14 mouse cellular contexts compared by ENCODE assay signal in genomic region chr7:67110551-67111159, GRCm38 (mm10).
A peak's percentile ranks its signal among the peaks of the same experiment; 100 is the strongest.
DNase-seq lines count a peak whose midpoint lies in the region; ATAC-seq and TF ChIP-seq lines count a peak whose summit lies in the region.
"Had no signal": no experiment of that assay in that cellular context is flagged by ENCODE, and none has a peak within 500 bp of the region (broad histone marks: within the 10 kb centered on the region; RNA-seq: fewer than 3 reads in every experiment).

No protein-coding gene starts in this region.

- WGBS in forebrain, embryonic 14.5 days, result 61% methylated on average over 12 of the region's 12 CpGs
- 71% methylated on average over 12 of the region's 12 CpGs for WGBS in kidney, embryonic 15.5 days
- WGBS in midbrain, postnatal 0 days, result 65% methylated on average over 12 of the region's 12 CpGs
- WGBS in lung, adult 2 months, result 84% methylated on average over 12 of the region's 12 CpGs
- WGBS in lung, postnatal 0 days, result 86% methylated on average over 12 of the region's 12 CpGs

- ATAC-seq in forebrain, embryonic 14.5 days, result peak; percentile 88
- ATAC-seq in kidney, embryonic 15.5 days (replicated peaks; ENCODE audit: low FRiP score), result 0 out of 2 replicates have a peak, but pooled peaks have one; percentile 29
- ATAC-seq in midbrain, postnatal 0 days (ENCODE audit: low FRiP score), result no peak
- no peak for ATAC-seq in lung, postnatal 0 days
- ATAC-seq: inflammation-experienced regulatory T-cells, adult 6 months had no signal

- no peak for TF ChIP-seq EP300 in lung, postnatal 0 days (IDR thresholded peaks at IDR 0.05)

- H3K4me2 ChIP-seq in forebrain, embryonic 14.5 days (ENCODE audit: low read length), result no peak overlapping the region
- no peak overlapping the region for H3K4me2 ChIP-seq in kidney, embryonic 15.5 days
- no peak overlapping the region for H3K4me2 ChIP-seq in midbrain, postnatal 0 days (ENCODE audit: low read depth, low read length, poor library complexity, severe bottlenecking)
- H3K4me2 ChIP-seq in lung, postnatal 0 days (replicated peaks; ENCODE audit: low read depth, low read length), result no peak overlapping the region
- H3K4me2 ChIP-seq: liver, embryonic 13.5 days had no signal

- H3K27ac ChIP-seq in forebrain, embryonic 14.5 days (ENCODE audit: low read depth, low read length), result peak overlapping the region; percentile 49; the same call in 1 of the 2 replicates
- no peak overlapping the region for H3K27ac ChIP-seq in kidney, embryonic 15.5 days
- no peak overlapping the region for H3K27ac ChIP-seq in midbrain, postnatal 0 days (ENCODE audit: low read depth, low read length)
- no peak overlapping the region for H3K27ac ChIP-seq in lung, postnatal 0 days (ENCODE audit: low read length)
- H3K27ac ChIP-seq: liver, embryonic 13.5 days had no signal

- no peak for TF ChIP-seq CTCF in midbrain, postnatal 0 days (IDR thresholded peaks at IDR 0.05)
- no peak for TF ChIP-seq CTCF in lung, adult 2 months (IDR thresholded peaks at IDR 0.05; ENCODE audit: insufficient read depth, low read length)
- TF ChIP-seq CTCF in lung, postnatal 0 days (IDR thresholded peaks at IDR 0.05), result no peak

- H3K27me3 ChIP-seq in forebrain, embryonic 14.5 days (replicated peaks; ENCODE audit: control insufficient read depth, insufficient read depth, low read length), result no peaks in the 10 kb centered on the region
- H3K27me3 ChIP-seq in kidney, embryonic 15.5 days, result no peaks in the 10 kb centered on the region
- no peaks in the 10 kb centered on the region for H3K27me3 ChIP-seq in midbrain, postnatal 0 days (ENCODE audit: insufficient read depth, low read length)
- H3K27me3 ChIP-seq in lung, postnatal 0 days (replicated peaks; ENCODE audit: insufficient read depth, low read length), result no peaks in the 10 kb centered on the region
- H3K27me3 ChIP-seq: liver, embryonic 13.5 days had no signal

- no peak overlapping the region for H3K4me3 ChIP-seq in forebrain, embryonic 14.5 days (ENCODE audit: low read depth, low read length)
- no peak overlapping the region for H3K4me3 ChIP-seq in kidney, embryonic 15.5 days (replicated peaks)
- H3K4me3 ChIP-seq in midbrain, postnatal 0 days (ENCODE audit: low read depth, low read length), result no peak overlapping the region
- no peak overlapping the region for H3K4me3 ChIP-seq in lung, adult 2 months (replicated peaks; ENCODE audit: extremely low read depth, low read depth, low read length)
- H3K4me3 ChIP-seq in lung, postnatal 0 days (ENCODE audit: low read depth, low read length), result no peak overlapping the region
- H3K4me3 ChIP-seq: liver, embryonic 13.5 days had no signal

- H3K36me3 ChIP-seq in forebrain, embryonic 14.5 days (ENCODE audit: control insufficient read depth, insufficient read depth, low read length), result no peaks in the 10 kb centered on the region
- H3K36me3 ChIP-seq in kidney, embryonic 15.5 days, result no peaks in the 10 kb centered on the region
- no peaks in the 10 kb centered on the region for H3K36me3 ChIP-seq in midbrain, postnatal 0 days (ENCODE audit: insufficient read depth, low read length)
- H3K36me3 ChIP-seq in lung, postnatal 0 days (ENCODE audit: insufficient read depth, low read length), result no peaks in the 10 kb centered on the region
- H3K36me3 ChIP-seq: liver, embryonic 13.5 days had no signal

- DNase-seq in kidney, adult 9 months, result peak; percentile 4
- DNase-seq in kidney, postnatal 36 days, result no peak
- peak; percentile 72 for DNase-seq in forebrain, embryonic 14.5 days (ENCODE audit: low spot score)
- DNase-seq in midbrain, postnatal 0 days (ENCODE audit: low spot score), result peak; percentile 27
- no peak for DNase-seq in heart, postnatal 36 days
- DNase-seq in lung, adult 2 months, result no peak
- DNase-seq in lung, postnatal 0 days (ENCODE audit: low spot score), result no peak
- DNase-seq: adrenal gland, postnatal 36 days; cerebellum, adult 11-12 months; layer of hippocampus, adult 9-11 months; liver, embryonic 13.5 days; thymus, postnatal 14 days had no signal

- H3K9me3 ChIP-seq in forebrain, embryonic 14.5 days (replicated peaks; ENCODE audit: control insufficient read depth, low read length), result no peaks in the 10 kb centered on the region
- H3K9me3 ChIP-seq in kidney, embryonic 15.5 days (replicated peaks), result no peaks in the 10 kb centered on the region
- H3K9me3 ChIP-seq in midbrain, postnatal 0 days (ENCODE audit: low read length), result no peaks in the 10 kb centered on the region
- H3K9me3 ChIP-seq in lung, postnatal 0 days (ENCODE audit: low read length), result no peaks in the 10 kb centered on the region
- H3K9me3 ChIP-seq: liver, embryonic 13.5 days had no signal

- intact Hi-C loops in heart, postnatal 36 days (cut with DNase I), result loop anchor here (5.0 kb wide), 1 partner anchor 268 kb away; no protein-coding TSS in a partner anchor

- no peaks in the 10 kb centered on the region for H3K4me1 ChIP-seq in forebrain, embryonic 14.5 days (ENCODE audit: control insufficient read depth, insufficient read depth, low read length)
- H3K4me1 ChIP-seq in kidney, embryonic 15.5 days, result 0 out of 2 replicates have a peak, but pooled peaks cover 6% of the 10 kb centered on the region
- H3K4me1 ChIP-seq in midbrain, postnatal 0 days (ENCODE audit: insufficient read depth, low read length), result no peaks in the 10 kb centered on the region
- H3K4me1 ChIP-seq in lung, adult 2 months (ENCODE audit: control insufficient read depth, insufficient read depth, low read length), result no peaks in the 10 kb centered on the region
- no peaks in the 10 kb centered on the region for H3K4me1 ChIP-seq in lung, postnatal 0 days (ENCODE audit: insufficient read depth, low read depth, low read length)
- H3K4me1 ChIP-seq: liver, embryonic 13.5 days had no signal

- no peak for TF ChIP-seq POLR2A in lung, adult 2 months (IDR thresholded peaks at IDR 0.05; ENCODE audit: borderline replicate concordance, extremely low read depth, low read depth, low read length)

- no peak overlapping the region for H3K9ac ChIP-seq in forebrain, embryonic 14.5 days (ENCODE audit: low read length)
- no peak overlapping the region for H3K9ac ChIP-seq in kidney, embryonic 15.5 days
- no peak overlapping the region for H3K9ac ChIP-seq in midbrain, postnatal 0 days (replicated peaks; ENCODE audit: low read length, poor library complexity, severe bottlenecking)
- no peak overlapping the region for H3K9ac ChIP-seq in lung, postnatal 0 days (replicated peaks; ENCODE audit: low read depth)
- H3K9ac ChIP-seq: liver, embryonic 13.5 days had no signal

Comparison
In these comparisons a context has a peak if more than half of its experiments do, and no peak if none do; other contexts are left out.
1. DNase-seq: peak in kidney, adult 9 months (single experiment), forebrain, embryonic 14.5 days (single experiment) and midbrain, postnatal 0 days (single experiment); none in kidney, postnatal 36 days (0 of 2), heart, postnatal 36 days (0 of 2), lung, adult 2 months (single experiment) and lung, postnatal 0 days (single experiment).
2. ATAC-seq: peak in forebrain, embryonic 14.5 days (single experiment) and kidney, embryonic 15.5 days (single experiment); none in midbrain, postnatal 0 days (single experiment) and lung, postnatal 0 days (single experiment).